Mouse (Mus musculus) intestine, embryonic 15.5 days (tissue): Measurements from ENCODE around the gene Iqcf5. TPM values are rescaled to one million over a fixed set of nuclear protein-coding genes. Genes with fewer than 3 reads are reported as not detected.

Experiments
- ATAC-seq: fragments of 200-750 bp; cut with Nextera tagmentation; 2 replicates; pipeline ENCODE4 v1.8.0; 2017; ENCODE audit warnings: moderate TSS enrichment, moderate library complexity
- H3K27ac ChIP-seq: fragments of 300-500 bp; sonication (generic); 2 replicates; pipeline ENCODE4 v1.5.1; 2015; ENCODE audit warnings: mild to moderate bottlenecking, inconsistent platforms
- H3K27me3 ChIP-seq: fragments of 300-500 bp; sonication (generic); replicated peaks from 2 replicates; pipeline ENCODE4 v1.6.1; 2015; ENCODE audit warnings: inconsistent platforms
- H3K36me3 ChIP-seq: fragments of 300-500 bp; sonication (generic); 2 replicates; pipeline ENCODE4 v1.6.1; 2015; ENCODE audit warnings: inconsistent platforms
- H3K4me1 ChIP-seq: fragments of 300-500 bp; sonication (generic); replicated peaks from 2 replicates; pipeline ENCODE4 v1.6.1; 2015; ENCODE audit warnings: inconsistent platforms
- H3K4me2 ChIP-seq: fragments of 300-500 bp; sonication (generic); replicated peaks from 2 replicates; pipeline ENCODE4 v1.6.1; 2015; ENCODE audit warnings: mild to moderate bottlenecking, inconsistent platforms
- H3K4me3 ChIP-seq: fragments of 300-500 bp; sonication (generic); replicated peaks from 2 replicates; pipeline ENCODE4 v1.5.1; 2015; ENCODE audit warnings: inconsistent platforms
- H3K9ac ChIP-seq: fragments of 300-500 bp; sonication (generic); 2 replicates; pipeline ENCODE4 v1.6.1; 2015; ENCODE audit warnings: inconsistent platforms
- H3K9me3 ChIP-seq: fragments of 300-500 bp; sonication (generic); 2 replicates; pipeline ENCODE4 v1.6.1; 2016; ENCODE audit warnings: inconsistent platforms
- WGBS: fragments of 180-500 bp; shearing (Covaris S2); methylation state at CpG from one replicate; pipeline ENCODE4 v1.1.7; 2015; 5-methylcytosine and 5-hydroxymethylcytosine counted together
- polyA plus RNA-seq: library from polyadenylated mRNA; unstranded; fragments of >200 nt; fragmentation: Nextera tagmentation; extraction: Ambion mirVana; gene quantifications from 2 replicates; pipeline ENCODE4 v1.2.1, GENCODE M21; 2015

The Iqcf5 gene
- polyA plus RNA-seq, 1 experiment from 2014 or later = not detected

DNA sequence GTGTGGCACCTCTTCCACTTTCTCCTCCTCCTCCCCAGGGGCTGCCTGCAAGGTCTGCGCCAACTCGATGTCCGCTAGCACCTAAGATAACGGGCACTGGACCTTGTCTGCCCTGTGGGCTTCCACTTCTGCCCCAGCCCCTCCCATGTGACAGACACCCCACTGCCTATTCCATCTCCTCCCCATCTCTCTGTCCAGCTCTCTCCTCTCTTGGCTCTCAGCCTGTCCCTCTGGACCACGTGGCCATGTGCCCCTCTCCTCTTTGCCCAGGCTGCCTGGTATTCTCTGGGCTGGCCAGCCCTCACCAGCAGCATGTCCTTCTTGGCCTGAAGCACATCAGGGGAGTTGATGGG, 40.6 kb upstream of the Iqcf5 start:
- Histone ChIP-seq H3K9me3 (no peaks in the 10 kb centered on the region), H3K36me3 (no peaks in the 10 kb centered on the region), H3K4me2 (no peak overlapping the region), H3K9ac (no peak overlapping the region), H3K27me3 (no peaks in the 10 kb centered on the region), H3K4me1 (peaks cover 48% of the 10 kb centered on the region), H3K4me3 (no peak overlapping the region), H3K27ac (no peak overlapping the region)
- ATAC-seq = no peak
- WGBS = 86% methylated on average over 5 of the region's 5 CpGs

DNA sequence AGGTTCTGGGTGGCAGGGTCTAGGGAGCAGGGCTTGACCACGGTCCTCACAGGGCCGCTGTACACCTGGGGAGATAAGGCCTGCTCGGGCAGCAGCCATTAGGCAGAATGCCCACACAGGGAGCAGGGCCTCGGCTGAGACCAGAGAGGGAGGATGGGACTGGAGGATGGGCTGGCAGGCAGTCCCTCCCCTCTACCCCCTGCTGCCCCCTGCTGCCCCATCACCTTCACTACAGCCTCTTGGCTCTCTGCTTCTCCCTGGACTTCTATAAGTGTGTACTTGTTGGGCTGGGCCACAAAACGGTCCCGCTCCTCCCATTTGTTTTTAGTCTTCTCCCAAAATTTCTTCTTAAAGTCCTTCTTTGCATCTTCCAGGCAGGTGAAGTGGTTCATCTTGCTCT, 39.9 kb upstream of the Iqcf5 start:
- Histone ChIP-seq H3K9ac (no peak overlapping the region), H3K27ac (no peak overlapping the region), H3K9me3 (no peaks in the 10 kb centered on the region), H3K4me1 (peaks cover 48% of the 10 kb centered on the region), H3K36me3 (no peaks in the 10 kb centered on the region), H3K4me2 (peak overlapping the region; percentile 24; the same call in 1 of the 2 replicates), H3K4me3 (no peak overlapping the region), H3K27me3 (no peaks in the 10 kb centered on the region)
- WGBS = 9% methylated on average over 6 of the region's 6 CpGs
- no peak for ATAC-seq

DNA sequence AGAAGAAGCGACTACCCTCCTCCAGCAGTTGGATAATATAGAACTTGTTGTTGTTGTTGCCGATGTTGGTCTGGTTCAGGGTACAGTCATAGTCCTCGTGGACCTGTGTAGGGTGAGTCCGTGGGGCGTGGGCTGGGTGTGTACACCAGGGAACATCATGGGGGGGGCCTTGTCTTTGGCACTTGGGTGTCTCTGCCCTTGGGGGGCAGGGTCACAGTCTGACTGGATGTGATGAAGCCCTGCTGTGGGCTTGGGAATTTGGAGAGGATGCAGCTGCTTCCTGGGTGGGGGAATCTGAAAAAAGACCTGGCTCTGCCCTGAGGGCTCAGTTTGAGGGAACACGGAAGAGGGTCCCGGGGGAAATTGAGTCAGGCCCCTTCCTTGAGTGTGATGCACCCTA, 39.3 kb upstream of the Iqcf5 start:
- Histone ChIP-seq H3K27ac (no peak overlapping the region), H3K9ac (no peak overlapping the region), H3K4me3 (no peak overlapping the region), H3K27me3 (no peaks in the 10 kb centered on the region), H3K4me1 (peaks cover 48% of the 10 kb centered on the region), H3K9me3 (no peaks in the 10 kb centered on the region), H3K36me3 (no peaks in the 10 kb centered on the region), H3K4me2 (no peak overlapping the region)
- no peak for ATAC-seq
- WGBS = 66% methylated on average over 7 of the region's 7 CpGs

DNA sequence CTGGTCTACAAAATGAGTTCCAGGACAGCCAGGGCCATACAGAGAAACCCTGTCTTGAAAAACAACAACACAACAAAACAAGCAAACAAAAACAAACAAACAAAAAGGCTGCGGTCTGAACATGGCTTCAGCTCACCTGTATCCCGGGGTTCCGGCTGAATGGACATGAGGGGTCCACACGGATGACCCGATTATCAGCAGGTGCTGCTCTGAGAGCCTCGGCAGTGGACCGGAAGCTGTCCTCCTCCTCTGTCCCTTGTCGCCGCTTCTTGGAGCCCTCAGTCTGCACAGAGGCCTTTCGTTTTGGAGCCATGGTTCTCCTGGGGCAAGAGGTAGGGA, 38.7 kb upstream of the Iqcf5 start, which contains the start of gene Rrp9:
TSS of gene Rrp9 (plus strand) at position 301 of the 339 bp plus-strand sequence.
- Histone ChIP-seq H3K27ac (peak within 1 kb of the TSS; percentile 38; the same call in 1 of the 2 replicates), H3K27me3 (no peaks in the 10 kb centered on the region), H3K9me3 (no peaks in the 10 kb centered on the region), H3K4me1 (peaks cover 48% of the 10 kb centered on the region), H3K4me3 (no peak within 1 kb of the TSS; the same call in none of the 2 replicates), H3K4me2 (peak within 1 kb of the TSS; percentile 80), H3K36me3 (peaks cover 1% of the 10 kb centered on the region), H3K9ac (peak within 1 kb of the TSS; percentile 42)
- no peak for ATAC-seq
- 83% methylated on average over 10 of the region's 10 CpGs for WGBS

DNA sequence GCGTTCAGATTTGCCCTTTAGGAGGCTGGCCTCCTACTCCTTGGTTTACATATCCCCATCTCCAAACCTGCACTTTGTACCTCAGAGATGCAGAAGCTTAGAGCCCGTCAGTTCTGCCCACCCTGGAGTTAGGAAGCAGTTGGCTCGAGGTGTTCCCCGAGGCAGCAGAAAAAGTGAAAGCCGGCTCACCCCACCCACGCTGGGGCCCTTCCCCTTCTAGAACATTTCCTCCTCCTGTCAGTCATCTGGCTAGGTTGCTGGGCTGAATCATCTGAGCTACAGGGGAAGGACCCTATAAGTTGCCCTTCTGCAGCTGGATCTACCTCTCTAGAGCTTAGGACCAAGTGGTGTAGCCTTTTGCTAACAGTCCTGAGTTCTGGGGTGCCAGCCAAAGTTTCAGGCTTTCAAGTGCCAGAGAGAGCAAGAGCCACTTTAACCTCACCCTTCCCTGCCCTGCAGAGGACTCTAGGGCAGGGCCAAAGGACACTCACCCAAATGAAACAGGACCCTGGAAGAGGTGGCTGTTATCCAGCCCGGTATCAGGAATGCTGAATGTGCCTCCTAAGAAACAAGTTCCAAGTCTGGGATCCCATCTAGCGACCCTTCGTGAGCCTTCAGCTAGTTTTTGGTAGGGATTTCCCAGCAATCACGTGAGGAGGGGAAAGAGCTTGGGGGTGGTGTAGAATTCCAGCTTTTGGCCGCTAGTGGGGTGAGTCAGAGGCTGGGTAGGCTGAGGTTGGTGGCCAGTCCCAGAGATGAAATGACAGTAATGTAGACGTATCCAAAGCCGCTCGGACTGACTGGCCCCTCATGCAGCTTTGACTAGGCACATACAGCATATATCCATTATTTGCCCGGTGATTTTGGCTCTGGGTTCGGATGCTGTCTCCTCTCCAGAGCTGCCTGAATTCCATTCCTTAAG, 38.1 kb upstream of the Iqcf5 start:
- peak overlapping the region; percentile 38; the same call in 1 of the 2 replicates for H3K27ac ChIP-seq
- peaks cover 48% of the 10 kb centered on the region for H3K4me1 ChIP-seq
- peaks cover 8% of the 10 kb centered on the region for H3K36me3 ChIP-seq
- H3K9me3 ChIP-seq = no peaks in the 10 kb centered on the region
- no peaks in the 10 kb centered on the region for H3K27me3 ChIP-seq
- ATAC-seq = peak; percentile 52
- H3K4me3 ChIP-seq = no peak overlapping the region; the same call in none of the 2 replicates
- H3K4me2 ChIP-seq = peak overlapping the region; percentile 80
- 21% methylated on average over 16 of the region's 16 CpGs for WGBS
- H3K9ac ChIP-seq = peak overlapping the region; percentile 42

DNA sequence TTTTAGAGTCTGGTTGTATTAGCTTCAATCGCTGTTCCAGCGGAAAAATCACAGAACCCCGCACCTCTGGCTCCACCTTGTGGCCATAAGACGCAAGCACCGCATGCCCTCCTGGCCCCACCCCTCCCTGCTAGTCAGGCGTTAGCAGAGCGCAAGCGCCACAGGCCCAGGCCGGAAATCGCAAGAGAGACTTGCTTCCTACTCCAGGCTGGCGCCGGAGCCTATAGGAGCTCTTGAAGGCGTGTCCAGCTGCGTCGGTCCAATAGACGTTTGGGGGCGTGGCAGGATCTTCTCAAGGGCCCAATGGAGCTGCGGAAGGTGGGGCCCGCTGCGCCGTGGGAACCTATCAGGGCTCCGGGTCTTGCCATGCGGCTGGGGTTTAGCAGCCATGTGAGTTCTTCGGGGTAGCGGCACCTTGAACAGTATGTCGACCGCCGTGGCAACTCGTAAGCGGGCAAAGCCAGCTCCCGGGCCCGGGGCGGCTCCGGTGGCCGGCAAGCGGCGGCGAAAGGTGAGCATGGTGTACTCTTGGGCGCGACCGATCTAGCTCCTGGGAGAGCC, 37.4 kb upstream of the Iqcf5 start, which contains the start of gene Parp3:
TSS of gene Parp3 (minus strand) at position 26 of the 561 bp plus-strand sequence.
- ATAC-seq = peak; percentile 97
- WGBS = under 1% methylated on average over 41 of the region's 41 CpGs
- Histone ChIP-seq H3K36me3 (peaks cover 9% of the 10 kb centered on the region), H3K27ac (peak within 1 kb of the TSS; percentile 38; the same call in 1 of the 2 replicates), H3K27me3 (no peaks in the 10 kb centered on the region), H3K9ac (peak within 1 kb of the TSS; percentile 48), H3K4me2 (peak within 1 kb of the TSS; percentile 80), H3K4me1 (peaks cover 43% of the 10 kb centered on the region), H3K9me3 (no peaks in the 10 kb centered on the region), H3K4me3 (peak within 1 kb of the TSS; percentile 61)

DNA sequence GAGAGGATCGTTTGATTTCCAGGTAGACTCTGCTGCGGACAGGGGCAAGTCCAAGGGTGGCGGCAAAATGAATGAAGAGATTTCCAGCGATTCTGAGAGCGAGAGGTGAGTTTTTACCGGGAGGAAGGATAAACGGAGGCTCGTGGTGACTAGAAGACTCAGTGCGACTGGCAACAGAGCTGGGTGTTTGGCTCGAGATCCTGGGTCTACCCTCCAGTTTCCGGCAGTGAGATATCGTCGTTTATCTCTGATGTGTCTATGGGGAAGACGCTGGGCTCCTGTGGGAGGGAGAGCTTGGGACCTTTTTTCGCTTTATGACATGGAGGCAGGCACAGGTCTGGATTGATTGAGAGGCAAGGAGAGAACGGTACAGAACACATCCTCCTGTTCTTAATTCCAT, 36.7 kb upstream of the Iqcf5 start:
- no peak; the same call in 1 of the 2 replicates for ATAC-seq
- H3K9ac ChIP-seq = peak overlapping the region; percentile 48
- peaks cover 11% of the 10 kb centered on the region for H3K36me3 ChIP-seq
- H3K27ac ChIP-seq = no peak overlapping the region
- H3K4me1 ChIP-seq = peaks cover 38% of the 10 kb centered on the region
- H3K4me3 ChIP-seq = peak overlapping the region; percentile 61
- WGBS = 3% methylated on average over 16 of the region's 16 CpGs
- H3K4me2 ChIP-seq = peak overlapping the region; percentile 80
- no peaks in the 10 kb centered on the region for H3K9me3 ChIP-seq
- H3K27me3 ChIP-seq = no peaks in the 10 kb centered on the region

DNA sequence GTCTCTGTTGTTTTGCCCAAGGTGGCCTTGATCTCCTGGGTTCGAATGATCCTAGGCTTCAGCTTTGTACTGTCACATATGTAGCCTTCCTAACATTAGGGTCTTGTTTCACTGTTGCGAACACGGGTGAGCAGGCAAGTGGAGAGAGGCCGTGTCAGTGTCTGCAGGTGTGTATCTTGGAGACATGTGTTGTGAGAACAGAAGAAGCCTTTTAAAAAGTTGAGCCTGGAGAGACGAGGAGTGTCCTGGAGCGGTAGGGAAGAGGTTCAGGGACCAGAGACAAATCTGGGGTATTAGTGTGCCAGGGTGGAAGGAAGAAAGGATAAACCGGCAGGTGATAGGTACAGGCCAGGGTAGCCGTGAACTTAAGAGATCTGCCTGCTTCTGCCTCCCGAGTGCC, 36.3 kb upstream of the Iqcf5 start:
- 76% methylated on average over 9 of the region's 9 CpGs for WGBS
- ATAC-seq = no peak
- peaks cover 16% of the 10 kb centered on the region for H3K36me3 ChIP-seq
- no peak overlapping the region for H3K27ac ChIP-seq
- H3K9ac ChIP-seq = peak overlapping the region; percentile 48
- H3K4me3 ChIP-seq = peak overlapping the region; percentile 61
- H3K4me2 ChIP-seq = peak overlapping the region; percentile 80
- peaks cover 37% of the 10 kb centered on the region for H3K4me1 ChIP-seq
- H3K9me3 ChIP-seq = no peaks in the 10 kb centered on the region
- H3K27me3 ChIP-seq = no peaks in the 10 kb centered on the region

DNA sequence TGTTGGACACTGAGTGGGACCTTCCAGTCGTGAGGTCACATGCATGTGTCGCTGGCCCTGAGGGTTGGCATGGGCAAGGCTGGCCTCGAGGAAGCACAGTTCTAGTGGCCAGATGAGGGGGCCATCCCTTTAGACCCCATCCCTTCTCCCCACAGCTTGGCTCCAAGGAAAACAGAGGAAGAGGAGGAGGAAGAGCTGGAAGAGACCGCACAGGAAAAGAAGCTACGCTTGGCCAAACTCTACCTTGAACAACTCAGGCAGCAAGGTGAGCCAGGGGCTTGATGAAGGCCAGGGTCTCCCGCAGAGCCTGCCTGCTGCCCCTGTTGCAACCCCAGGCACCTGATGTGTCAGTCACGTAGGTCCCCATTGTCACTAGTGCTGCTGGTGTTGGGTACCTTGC, 33.8 kb upstream of the Iqcf5 start:
- Histone ChIP-seq H3K27ac (no peak overlapping the region), H3K4me2 (no peak overlapping the region), H3K36me3 (peaks cover 36% of the 10 kb centered on the region), H3K9me3 (no peaks in the 10 kb centered on the region), H3K9ac (no peak overlapping the region), H3K4me1 (peaks cover 20% of the 10 kb centered on the region), H3K4me3 (no peak overlapping the region), H3K27me3 (no peaks in the 10 kb centered on the region)
- WGBS = 92% methylated on average over 7 of the region's 7 CpGs
- ATAC-seq = no peak

DNA sequence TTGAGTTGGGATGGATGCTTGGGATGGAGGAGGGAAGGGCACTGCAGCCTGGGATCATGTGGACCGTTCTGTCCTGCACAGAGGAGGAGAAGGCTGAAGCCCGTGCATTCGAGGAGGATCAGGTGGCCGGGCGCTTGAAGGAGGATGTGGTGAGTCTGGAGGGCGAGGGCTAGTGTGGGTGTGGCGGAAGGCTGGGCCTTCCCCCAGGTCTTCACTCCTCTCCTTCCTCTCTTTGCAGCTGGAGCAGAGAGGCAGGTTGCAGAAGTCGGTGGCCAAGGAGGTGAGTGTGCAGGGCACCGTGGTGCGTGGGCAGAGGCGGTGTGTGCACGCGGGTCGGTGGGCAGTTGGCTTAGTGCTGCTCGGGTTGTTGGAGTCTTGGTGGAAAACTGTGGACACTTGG, 33.3 kb upstream of the Iqcf5 start:
- Histone ChIP-seq H3K36me3 (peaks cover 36% of the 10 kb centered on the region), H3K4me2 (no peak overlapping the region), H3K9me3 (no peaks in the 10 kb centered on the region), H3K27ac (no peak overlapping the region), H3K4me1 (peaks cover 15% of the 10 kb centered on the region), H3K4me3 (no peak overlapping the region), H3K9ac (no peak overlapping the region), H3K27me3 (no peaks in the 10 kb centered on the region)
- WGBS = 92% methylated on average over 15 of the region's 15 CpGs
- ATAC-seq = no peak

DNA sequence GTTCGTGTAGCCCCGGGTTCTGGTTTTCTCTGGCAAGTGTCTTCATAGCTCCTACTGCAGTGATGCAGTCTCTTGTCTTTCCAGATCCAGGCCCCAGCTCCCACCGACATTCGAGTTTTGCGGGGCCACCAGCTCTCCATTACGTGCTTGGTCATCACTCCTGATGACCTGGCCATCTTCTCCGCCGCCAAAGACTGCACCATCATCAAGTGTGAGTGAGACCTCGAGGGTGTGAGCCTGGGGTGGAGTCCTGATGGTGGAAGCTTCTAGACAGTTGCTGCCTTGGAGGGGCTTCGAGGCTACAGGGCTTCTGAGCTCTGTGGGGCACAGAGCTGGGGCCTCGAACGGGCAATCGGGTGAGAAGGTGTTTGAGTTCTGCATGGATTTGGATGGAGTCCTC, 32.7 kb upstream of the Iqcf5 start:
- peaks cover 9% of the 10 kb centered on the region for H3K4me1 ChIP-seq

DNA sequence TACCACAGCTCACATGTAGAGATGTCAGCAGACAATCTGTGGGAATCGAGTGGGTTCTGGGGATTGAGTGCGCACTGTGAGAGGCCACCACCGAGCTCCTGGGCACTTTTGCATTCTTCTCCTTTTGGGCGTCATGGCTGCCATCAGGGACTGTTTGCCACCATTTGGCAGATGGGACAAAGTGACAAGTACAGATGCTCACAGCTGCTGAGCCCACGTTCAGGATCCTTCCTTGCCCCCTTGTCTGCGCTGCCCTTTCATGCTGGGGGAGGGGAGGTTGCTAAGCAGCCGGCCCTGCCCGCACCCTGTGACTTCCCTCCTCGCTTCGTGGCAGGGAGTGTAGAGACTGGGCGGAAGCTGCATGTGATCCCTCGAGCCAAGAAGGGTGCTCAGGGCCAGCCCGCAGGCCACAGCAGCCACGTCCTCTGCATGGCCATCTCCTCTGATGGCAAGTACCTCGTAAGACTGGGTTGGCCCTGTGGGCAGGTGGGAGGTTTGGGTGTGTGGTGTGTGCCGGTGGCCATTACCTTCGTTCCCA, 31.7 kb upstream of the Iqcf5 start:
- no peak overlapping the region for H3K4me2 ChIP-seq
- 83% methylated on average over 17 of the region's 17 CpGs for WGBS
- no peak overlapping the region for H3K27ac ChIP-seq
- H3K27me3 ChIP-seq = no peaks in the 10 kb centered on the region
- no peaks in the 10 kb centered on the region for H3K9me3 ChIP-seq
- H3K36me3 ChIP-seq = peaks cover 36% of the 10 kb centered on the region
- no peak for ATAC-seq
- peaks cover 8% of the 10 kb centered on the region for H3K4me1 ChIP-seq
- no peak overlapping the region for H3K4me3 ChIP-seq
- no peak overlapping the region for H3K9ac ChIP-seq

More for the DNA sequence above, 32.7 kb upstream of the Iqcf5 start:
- ATAC-seq = no peak
- Histone ChIP-seq H3K4me3 (no peak overlapping the region), H3K9me3 (no peaks in the 10 kb centered on the region), H3K9ac (no peak overlapping the region), H3K36me3 (peaks cover 36% of the 10 kb centered on the region), H3K27me3 (no peaks in the 10 kb centered on the region), H3K4me2 (no peak overlapping the region), H3K27ac (no peak overlapping the region)
- 94% methylated on average over 13 of the region's 13 CpGs for WGBS
